Mouse (Mus musculus) limb, embryonic 11.5 days (tissue): ENCODE data around the gene Gm36210. TPM values are rescaled to one million over a fixed set of nuclear protein-coding genes. Genes with fewer than 3 reads are reported as not detected.

ENCODE experiments used
- ATAC-seq: fragments of 200-750 bp; cut with Nextera tagmentation; 2 replicates; pipeline ENCODE4 v1.8.0; 2017; ENCODE audit warnings: low read depth; ENCODE audit not compliant: insufficient number of reproducible peaks, low FRiP score, low TSS enrichment
- DNase-seq: peaks from one replicate; pipeline ENCODE4 v3.0.0-alpha.2; 2015; ENCODE audit warnings: low spot score
- H3K27ac ChIP-seq: fragments of 300-500 bp; sonication (generic); replicated peaks from 2 replicates; pipeline ENCODE4 v1.5.1; 2014; ENCODE audit warnings: low read depth, mild to moderate bottlenecking, low read length
- H3K27me3 ChIP-seq: fragments of 300-500 bp; sonication (generic); 2 replicates; pipeline ENCODE4 v1.6.1; 2014; ENCODE audit warnings: mild to moderate bottlenecking, low read length, mixed read lengths; ENCODE audit not compliant: control insufficient read depth, insufficient read depth
- H3K36me3 ChIP-seq: fragments of 300-500 bp; sonication (generic); 2 replicates; pipeline ENCODE4 v1.6.1; 2014; ENCODE audit warnings: mild to moderate bottlenecking, low read length, moderate library complexity, mixed read lengths; ENCODE audit not compliant: control insufficient read depth, insufficient read depth
- H3K4me1 ChIP-seq: fragments of 300-500 bp; sonication (generic); 2 replicates; pipeline ENCODE4 v1.6.1; 2014; ENCODE audit warnings: low read length, mixed read lengths; ENCODE audit not compliant: control insufficient read depth, insufficient read depth
- H3K4me2 ChIP-seq: fragments of 300-500 bp; sonication (generic); 2 replicates; pipeline ENCODE4 v1.6.1; 2014; ENCODE audit warnings: low read depth, mild to moderate bottlenecking, moderate library complexity; ENCODE audit not compliant: severe bottlenecking
- H3K4me3 ChIP-seq: fragments of 300-500 bp; sonication (generic); 2 replicates; pipeline ENCODE4 v1.5.1; 2014; ENCODE audit warnings: low read depth, low read length
- H3K9ac ChIP-seq: fragments of 300-500 bp; sonication (generic); 2 replicates; pipeline ENCODE4 v1.6.1; 2014; ENCODE audit warnings: mild to moderate bottlenecking, low read length
- H3K9me3 ChIP-seq: fragments of 300-500 bp; sonication (generic); 2 replicates; pipeline ENCODE4 v1.6.1; 2016; ENCODE audit warnings: low read length; ENCODE audit not compliant: control insufficient read depth
- whole genome bisulfite sequencing: fragments of 180-500 bp; shearing (Covaris S2); extraction: QIAGEN DNeasy Blood & Tissue Kit; methylation state at CpG from one replicate; pipeline ENCODE4 v1.1.7; 2014; 5-methylcytosine and 5-hydroxymethylcytosine counted together
- polyA plus RNA-seq: library from polyadenylated mRNA; unstranded; fragments of >200 nt; fragmentation: Nextera tagmentation; extraction: Ambion mirVana; gene quantifications from 2 replicates; pipeline ENCODE4 v1.2.1, GENCODE M21; 2014

Gm36210 gene
- polyA plus RNA-seq, 1 experiment from 2014 or later = not detected

- WGBS = 3% methylated on average over 6 of the region's 6 CpGs
- ATAC-seq = peak; percentile 8; the same call in 1 of the 2 replicates
These were observed 19.4 kb upstream of the Gm36210 start, which contains the start of gene Ssc5d for GRCm38 (mm10) chr7:4925441-4926381. Gene Ssc5d, plus strand, starts transcription at chr7:4925785.

GRCm38 (mm10) chr7:4924891-4925301 lies 18.6 kb upstream of the Gm36210 start:
- Histone ChIP-seq H3K36me3 (peaks cover 9% of the 10 kb centered on the region; the same call in 1 of the 2 replicates), H3K4me1 (peaks cover 53% of the 10 kb centered on the region), H3K27me3 (no peaks in the 10 kb centered on the region), H3K4me3 (no peak overlapping the region), H3K27ac (peak overlapping the region; percentile 88), H3K9ac (0 out of 2 replicates have a peak overlapping the region, but pooled peaks have one; percentile 9), H3K4me2 (peak overlapping the region; percentile 71), H3K9me3 (no peaks in the 10 kb centered on the region)
- ATAC-seq (no peak), DNase-seq (peak; percentile 52)
- WGBS = 6% methylated on average over 3 of the region's 4 CpGs

More at GRCm38 (mm10) chr7:4925441-4926381, 19.4 kb upstream of the Gm36210 start, which contains the start of gene Ssc5d:
- H3K4me2 ChIP-seq = peak within 1 kb of the TSS; percentile 71
- no peak within 1 kb of the TSS; the same call in 1 of the 2 replicates for H3K4me3 ChIP-seq
- H3K36me3 ChIP-seq = 0 out of 2 replicates have a peak, but pooled peaks cover 4% of the 10 kb centered on the region
- no peaks in the 10 kb centered on the region for H3K27me3 ChIP-seq
- DNase-seq = peak; percentile 53
- 0 out of 2 replicates have a peak within 1 kb of the TSS, but pooled peaks have one; percentile 9 for H3K9ac ChIP-seq
- H3K27ac ChIP-seq = peak within 1 kb of the TSS; percentile 88
- H3K9me3 ChIP-seq = no peaks in the 10 kb centered on the region
- H3K4me1 ChIP-seq = peaks cover 50% of the 10 kb centered on the region

DNA sequence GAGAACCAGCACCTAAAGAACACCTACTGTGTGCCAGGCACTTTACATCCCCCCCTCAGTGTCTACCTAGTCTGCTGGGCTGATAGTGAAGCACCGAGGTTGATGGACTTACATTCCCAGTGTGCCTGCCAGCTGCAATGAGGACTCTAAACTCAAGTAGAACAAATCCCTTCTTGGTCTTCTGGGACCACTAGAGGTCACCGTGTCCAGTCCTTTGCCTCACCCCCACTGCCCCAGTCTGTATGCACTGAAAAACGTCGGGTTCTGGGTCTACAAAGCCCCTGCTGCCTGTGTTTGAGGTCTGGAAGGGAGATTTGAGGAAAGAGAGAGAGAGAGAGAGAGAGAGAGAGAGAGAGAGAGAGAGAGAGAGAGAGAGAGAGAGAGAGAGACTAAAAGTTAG lies 18.2 kb upstream of the Gm36210 start:
- Histone ChIP-seq H3K4me2 (peak overlapping the region; percentile 71), H3K4me1 (peaks cover 53% of the 10 kb centered on the region), H3K9me3 (no peaks in the 10 kb centered on the region), H3K27me3 (no peaks in the 10 kb centered on the region), H3K27ac (peak overlapping the region; percentile 88), H3K36me3 (peaks cover 13% of the 10 kb centered on the region; the same call in 1 of the 2 replicates), H3K4me3 (peak overlapping the region; percentile 20), H3K9ac (peak overlapping the region; percentile 67; the same call in 1 of the 2 replicates)
- 1% methylated on average over 4 of the region's 4 CpGs for WGBS
- no peak for ATAC-seq
- DNase-seq = peak; percentile 52

- H3K4me3 ChIP-seq = peak overlapping the region; percentile 20
- H3K9me3 ChIP-seq = no peaks in the 10 kb centered on the region
- ATAC-seq (0 out of 2 replicates have a peak, but pooled peaks have one; percentile 2), DNase-seq (peak; percentile 66)
- H3K9ac ChIP-seq = peak overlapping the region; percentile 67
- peak overlapping the region; percentile 71 for H3K4me2 ChIP-seq
- peaks cover 53% of the 10 kb centered on the region for H3K4me1 ChIP-seq
- 4% methylated on average over 37 of the region's 37 CpGs for WGBS
- H3K27me3 ChIP-seq = no peaks in the 10 kb centered on the region
- H3K27ac ChIP-seq = peak overlapping the region; percentile 88
- H3K36me3 ChIP-seq = peaks cover 16% of the 10 kb centered on the region; the same call in 1 of the 2 replicates
These were observed 17.5 kb upstream of the Gm36210 start for GRCm38 (mm10) chr7:4923586-4924364.

DNA sequence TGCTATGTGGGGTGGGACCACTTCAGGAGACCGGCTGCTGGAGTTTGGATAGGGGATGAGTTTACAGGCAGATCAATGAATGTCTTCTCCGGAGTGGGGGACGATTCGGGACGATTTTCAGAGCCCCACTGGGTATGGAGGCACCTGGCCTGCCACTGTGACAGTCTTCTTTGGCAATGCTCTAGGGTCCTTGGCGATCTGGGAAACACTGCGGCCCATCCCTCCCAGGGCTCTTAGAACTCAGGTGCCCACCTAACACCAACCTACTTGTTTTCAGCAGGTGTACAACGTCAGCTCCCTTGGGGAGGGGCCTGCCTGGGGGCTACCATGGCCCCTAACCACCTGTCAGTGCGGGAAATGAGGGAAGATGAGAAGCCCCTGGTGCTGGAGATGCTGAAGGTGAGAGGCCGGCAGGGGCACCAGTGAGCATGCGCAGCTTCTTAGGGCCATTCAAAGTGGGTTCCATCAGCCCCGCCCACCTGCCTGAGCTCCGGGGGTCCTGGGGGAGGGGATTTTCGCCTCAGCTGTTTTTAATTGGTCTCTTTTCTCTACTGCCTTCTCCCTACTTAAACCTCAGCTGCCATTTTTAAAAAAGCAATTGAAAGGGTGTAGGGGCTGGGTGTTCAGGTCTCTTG lies 16.7 kb upstream of the Gm36210 start:
- DNase-seq (peak; percentile 89), ATAC-seq (peak; percentile 14; the same call in 1 of the 2 replicates)
- H3K4me2 ChIP-seq = peak overlapping the region; percentile 71
- H3K9me3 ChIP-seq = no peaks in the 10 kb centered on the region
- H3K27me3 ChIP-seq = no peaks in the 10 kb centered on the region
- peak overlapping the region; percentile 88 for H3K27ac ChIP-seq
- H3K4me1 ChIP-seq = peaks cover 53% of the 10 kb centered on the region
- WGBS = 1% methylated on average over 14 of the region's 14 CpGs
- H3K4me3 ChIP-seq = peak overlapping the region; percentile 20
- H3K36me3 ChIP-seq = peaks cover 16% of the 10 kb centered on the region; the same call in 1 of the 2 replicates
- H3K9ac ChIP-seq = peak overlapping the region; percentile 67; the same call in 1 of the 2 replicates

DNA sequence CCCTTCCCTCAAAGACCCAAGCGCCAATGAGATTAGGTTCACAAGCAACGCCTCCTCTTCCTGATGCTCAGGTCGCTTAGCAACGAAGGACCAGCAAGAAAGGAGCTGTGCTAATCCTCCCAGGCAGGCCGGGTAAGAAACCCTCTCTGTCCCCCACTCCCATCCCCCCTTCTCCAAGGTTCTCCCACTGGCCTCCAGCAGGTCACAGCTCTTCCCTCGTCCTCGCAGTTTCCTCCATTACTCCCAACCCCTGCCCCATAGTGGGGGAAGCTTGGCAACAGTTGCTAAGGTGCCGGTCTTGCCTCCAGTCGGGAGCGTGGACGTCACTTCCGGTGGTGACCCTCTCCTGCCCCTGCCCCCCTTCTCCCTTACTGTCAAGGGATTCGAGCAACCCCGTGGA lies 16.2 kb upstream of the Gm36210 start:
- peaks cover 53% of the 10 kb centered on the region for H3K4me1 ChIP-seq
- WGBS = 0% methylated on average over 14 of the region's 14 CpGs

GRCm38 (mm10) chr7:4921824-4922482 lies 15.6 kb upstream of the Gm36210 start, which contains the start of gene Nat14:
Gene Nat14, plus strand, starts transcription at chr7:4922028.
- H3K4me2 ChIP-seq = peak within 1 kb of the TSS; percentile 71
- no peaks in the 10 kb centered on the region for H3K9me3 ChIP-seq
- no peak for ATAC-seq
- peak within 1 kb of the TSS; percentile 81 for H3K27ac ChIP-seq
- 0 out of 2 replicates have a peak within 1 kb of the TSS, but pooled peaks have one; percentile 5 for H3K9ac ChIP-seq
- H3K27me3 ChIP-seq = no peaks in the 10 kb centered on the region
- peaks cover 50% of the 10 kb centered on the region for H3K4me1 ChIP-seq
- peak within 1 kb of the TSS; percentile 20 for H3K4me3 ChIP-seq
- H3K36me3 ChIP-seq = peaks cover 16% of the 10 kb centered on the region; the same call in 1 of the 2 replicates
- no peak for DNase-seq
- WGBS = 33% methylated on average over 8 of the region's 8 CpGs

More for the DNA sequence above, 16.2 kb upstream of the Gm36210 start:
- ATAC-seq = peak; percentile 41; the same call in 1 of the 2 replicates
- peak; percentile 88 for DNase-seq
- peak overlapping the region; percentile 20 for H3K4me3 ChIP-seq
- peak overlapping the region; percentile 71 for H3K4me2 ChIP-seq
- H3K9ac ChIP-seq = 0 out of 2 replicates have a peak overlapping the region, but pooled peaks have one; percentile 5
- no peaks in the 10 kb centered on the region for H3K9me3 ChIP-seq
- H3K27me3 ChIP-seq = no peaks in the 10 kb centered on the region
- H3K27ac ChIP-seq = peak overlapping the region; percentile 56; the same call in 1 of the 2 replicates
- H3K36me3 ChIP-seq = peaks cover 16% of the 10 kb centered on the region; the same call in 1 of the 2 replicates
